Mouse (Mus musculus) intestine, postnatal 0 days (tissue): ENCODE data around the gene Taf5. TPM values are rescaled to one million over a fixed set of nuclear protein-coding genes. Genes with fewer than 3 reads are reported as not detected.

Experiments used
- ATAC-seq: fragments of 200-750 bp; cut with Nextera tagmentation; 2 replicates; pipeline ENCODE4 v1.8.0; 2017; ENCODE audit warnings: mild to moderate bottlenecking, moderate TSS enrichment, moderate library complexity
- H3K27ac ChIP-seq: fragments of 300-500 bp; sonication (generic); 2 replicates; pipeline ENCODE4 v1.5.1; 2014; ENCODE audit warnings: mild to moderate bottlenecking, low read depth, low read length, moderate library complexity
- H3K27me3 ChIP-seq: fragments of 300-500 bp; sonication (generic); replicated peaks from 2 replicates; pipeline ENCODE4 v1.6.1; 2014; ENCODE audit warnings: low read length, mixed read lengths; ENCODE audit not compliant: control insufficient read depth, insufficient read depth
- H3K36me3 ChIP-seq: fragments of 300-500 bp; sonication (generic); 2 replicates; pipeline ENCODE4 v1.6.1; 2014; ENCODE audit warnings: mild to moderate bottlenecking, moderate library complexity; ENCODE audit not compliant: control insufficient read depth, insufficient read depth
- H3K4me1 ChIP-seq: fragments of 300-500 bp; sonication (generic); replicated peaks from 2 replicates; pipeline ENCODE4 v1.6.1; 2014; ENCODE audit warnings: antibody characterized with exemption, low read length, mixed read lengths; ENCODE audit not compliant: control insufficient read depth, insufficient read depth
- H3K4me2 ChIP-seq: fragments of 300-500 bp; sonication (generic); replicated peaks from 2 replicates; pipeline ENCODE4 v1.6.1; 2014; ENCODE audit warnings: low read depth, mild to moderate bottlenecking, moderate library complexity
- H3K4me3 ChIP-seq: fragments of 300-500 bp; sonication (generic); 2 replicates; pipeline ENCODE4 v1.5.1; 2014; ENCODE audit warnings: low read depth, low read length
- H3K9ac ChIP-seq: fragments of 300-500 bp; sonication (generic); 2 replicates; pipeline ENCODE4 v1.6.1; 2014; ENCODE audit warnings: mild to moderate bottlenecking, low read depth, low read length
- H3K9me3 ChIP-seq: fragments of 300-500 bp; sonication (generic); 2 replicates; pipeline ENCODE4 v1.6.1; 2016; ENCODE audit warnings: mixed run types; ENCODE audit not compliant: control insufficient read depth
- CTCF ChIP-seq: sonication (generic); IDR thresholded peaks from 2 replicates; pipeline ENCODE4 v1.5.1; 2016; ENCODE audit warnings: low read depth, mild to moderate bottlenecking, control low read depth, antibody characterized with exemption, moderate library complexity
- WGBS: fragments of 180-500 bp; shearing (Covaris S2); extraction: QIAGEN DNeasy Blood & Tissue Kit; methylation state at CpG from one replicate; pipeline ENCODE4 v1.1.7; 2014; 5-methylcytosine and 5-hydroxymethylcytosine counted together
- polyA plus RNA-seq: library from polyadenylated mRNA; unstranded; fragments of >200 nt; fragmentation: Nextera tagmentation; extraction: Ambion mirVana; gene quantifications from 2 replicates; pipeline ENCODE4 v1.2.1, GENCODE M21; 2015

The Taf5 gene
- polyA plus RNA-seq, 1 experiment from 2014 or later, result 3.9 TPM

GRCm38 (mm10) chr19:47088226-47088625 is 20.7 kb downstream of the Taf5 start:
- Histone ChIP-seq H3K4me2 (peak overlapping the region; percentile 86), H3K9ac (no peak overlapping the region), H3K36me3 (peaks cover 30% of the 10 kb centered on the region), H3K27ac (no peak overlapping the region), H3K27me3 (no peaks in the 10 kb centered on the region), H3K4me1 (no peaks in the 10 kb centered on the region), H3K4me3 (no peak overlapping the region), H3K9me3 (no peaks in the 10 kb centered on the region)
- TF ChIP-seq CTCF, result no peak
- ATAC-seq, result no peak
- 57% methylated on average over 3 of the region's 3 CpGs for WGBS

GRCm38 (mm10) chr19:47089718-47090525 is 22.4 kb downstream of the Taf5 start:
- no peak for TF ChIP-seq CTCF
- peaks cover 24% of the 10 kb centered on the region for H3K36me3 ChIP-seq
- H3K4me2 ChIP-seq, result peak overlapping the region; percentile 86
- peak; percentile 60 for ATAC-seq
- peak overlapping the region; percentile 93 for H3K27ac ChIP-seq
- no peaks in the 10 kb centered on the region for H3K27me3 ChIP-seq
- peak overlapping the region; percentile 94 for H3K4me3 ChIP-seq
- H3K9ac ChIP-seq, result peak overlapping the region; percentile 96
- no peaks in the 10 kb centered on the region for H3K4me1 ChIP-seq
- WGBS, result under 1% methylated on average over 36 of the region's 36 CpGs
- H3K9me3 ChIP-seq, result no peaks in the 10 kb centered on the region

GRCm38 (mm10) chr19:47090550-47091156 is 23.1 kb downstream of the Taf5 start, which contains the start of the genes Usmg5 and Pdcd11:
Gene Usmg5 (minus strand): TSS chr19:47090647.
Gene Pdcd11 (plus strand): TSS chr19:47090768.
- Histone ChIP-seq H3K27me3 (no peaks in the 10 kb centered on the region), H3K9me3 (no peaks in the 10 kb centered on the region), H3K4me2 (peak within 1 kb of the TSS; percentile 86), H3K27ac (peak within 1 kb of the TSS; percentile 93), H3K36me3 (peaks cover 25% of the 10 kb centered on the region), H3K9ac (peak within 1 kb of the TSS; percentile 96), H3K4me1 (no peaks in the 10 kb centered on the region), H3K4me3 (peak within 1 kb of the TSS; percentile 94)
- under 1% methylated on average over 55 of the region's 56 CpGs for WGBS
- no peak for TF ChIP-seq CTCF
- peak; percentile 96 for ATAC-seq

GRCm38 (mm10) chr19:47101080-47101479 is 33.5 kb downstream of the Taf5 start:
- Histone ChIP-seq H3K9ac (no peak overlapping the region), H3K27me3 (no peaks in the 10 kb centered on the region), H3K36me3 (peaks cover 86% of the 10 kb centered on the region), H3K27ac (no peak overlapping the region), H3K4me2 (no peak overlapping the region), H3K4me3 (no peak overlapping the region), H3K9me3 (no peaks in the 10 kb centered on the region), H3K4me1 (0 out of 2 replicates have a peak, but pooled peaks cover 4% of the 10 kb centered on the region)
- ATAC-seq, result no peak
- no peak for TF ChIP-seq CTCF
- WGBS, result 86% methylated on average over 5 of the region's 5 CpGs

GRCm38 (mm10) chr19:47104641-47105271 is 37.2 kb downstream of the Taf5 start:
- 45% methylated on average over 9 of the region's 9 CpGs for WGBS
- Histone ChIP-seq H3K4me1 (0 out of 2 replicates have a peak, but pooled peaks cover 4% of the 10 kb centered on the region), H3K27ac (peak overlapping the region; percentile 75), H3K27me3 (no peaks in the 10 kb centered on the region), H3K36me3 (peaks cover 87% of the 10 kb centered on the region), H3K9me3 (no peaks in the 10 kb centered on the region), H3K4me3 (no peak overlapping the region), H3K4me2 (no peak overlapping the region), H3K9ac (no peak overlapping the region)
- peak; percentile 82 for ATAC-seq
- TF ChIP-seq CTCF, result no peak

- Histone ChIP-seq H3K4me3 (no peak overlapping the region), H3K4me2 (no peak overlapping the region), H3K27ac (no peak overlapping the region), H3K36me3 (peaks cover 52% of the 10 kb centered on the region), H3K9me3 (no peaks in the 10 kb centered on the region), H3K9ac (no peak overlapping the region), H3K4me1 (no peaks in the 10 kb centered on the region), H3K27me3 (no peaks in the 10 kb centered on the region)
- no peak for ATAC-seq
- 54% methylated on average over 2 of the region's 2 CpGs for WGBS
- no peak for TF ChIP-seq CTCF
These were observed 51.1 kb downstream of the Taf5 start for GRCm38 (mm10) chr19:47118634-47119033.
